Mouse (Mus musculus) gastrocnemius, adult 18-20 months (tissue): ENCODE data around the gene Ncaph. TPM values are rescaled to one million over a fixed set of nuclear protein-coding genes. Genes with fewer than 3 reads are reported as not detected.
"Not testable (repeated sequence)": the region's sequence is repeated elsewhere in the genome, so short reads cannot be mapped to it uniquely, and the experiment has no call there.

ENCODE experiments used
- DNase-seq: peaks from one replicate; pipeline ENCODE4 v3.0.0; 2021; ENCODE audit warnings: low spot score
- long read RNA-seq, 2 experiments: library from polyadenylated mRNA; stranded (forward); transcript quantifications; one replicate each; pipeline ENCODE4 v2.0.0; 2021
- total RNA-seq, 2 experiments: library from RNA; stranded (reverse); gene quantifications; 2 replicates each; pipeline ENCODE4 v1.2.3; 2021

Ncaph gene
- under 1 TPM; 0.50 to 0.66 TPM for total RNA-seq
- long read RNA-seq, experiment 1, partial matches to known transcripts = 0 of 1 reads
- long read RNA-seq, experiment 1, other reads (novel, unspliced or antisense) = 0 of 1 reads
- long read RNA-seq, experiment 2, partial matches to known transcripts = 0 of 1 reads
- long read RNA-seq, experiment 2, other reads (novel, unspliced or antisense) = 0 of 1 reads

DNA sequence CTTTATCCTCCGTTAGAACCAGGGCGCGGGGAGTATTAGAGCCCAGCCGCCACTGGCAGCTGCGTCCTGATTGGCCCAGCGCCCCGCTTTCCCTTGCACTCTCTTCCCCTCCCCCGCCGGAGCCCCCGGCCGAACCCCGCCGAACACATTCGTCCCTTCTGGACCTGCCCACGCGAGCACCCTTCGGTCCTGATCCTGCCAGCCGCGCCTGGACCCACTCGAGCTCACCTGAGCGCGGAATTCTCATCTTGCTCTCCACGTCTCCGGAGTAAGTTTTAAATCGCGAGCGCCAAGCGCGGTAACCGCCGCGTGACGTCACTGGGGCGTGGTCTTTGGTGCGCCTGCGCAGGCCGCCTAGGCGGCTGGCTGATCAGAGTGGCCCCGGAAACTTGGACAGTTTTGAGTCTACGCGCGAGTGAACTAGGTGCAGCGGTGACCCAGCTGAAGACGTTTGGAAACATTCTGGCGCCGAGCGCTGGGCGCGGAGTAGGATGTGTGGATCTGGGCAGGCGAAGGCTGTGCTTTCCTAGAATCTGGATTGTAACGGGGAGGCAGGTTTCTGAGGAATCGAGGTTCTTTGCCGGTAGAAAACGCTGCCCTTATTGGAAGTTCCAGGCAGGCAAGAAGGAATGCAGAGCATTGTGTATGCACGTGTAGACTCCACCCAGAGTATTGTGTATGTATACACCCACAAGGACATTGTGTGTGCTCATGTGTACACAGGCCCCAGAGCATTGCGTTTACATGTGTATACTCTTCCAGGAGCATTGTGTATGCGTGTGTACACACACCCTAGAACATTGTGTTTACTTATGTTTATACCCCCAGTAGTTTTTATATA, at the start of gene Ncaph:
Gene Ncaph (minus strand): TSS at position 334 of the 841 bp plus-strand sequence.
- peak; percentile 93 for DNase-seq

DNA sequence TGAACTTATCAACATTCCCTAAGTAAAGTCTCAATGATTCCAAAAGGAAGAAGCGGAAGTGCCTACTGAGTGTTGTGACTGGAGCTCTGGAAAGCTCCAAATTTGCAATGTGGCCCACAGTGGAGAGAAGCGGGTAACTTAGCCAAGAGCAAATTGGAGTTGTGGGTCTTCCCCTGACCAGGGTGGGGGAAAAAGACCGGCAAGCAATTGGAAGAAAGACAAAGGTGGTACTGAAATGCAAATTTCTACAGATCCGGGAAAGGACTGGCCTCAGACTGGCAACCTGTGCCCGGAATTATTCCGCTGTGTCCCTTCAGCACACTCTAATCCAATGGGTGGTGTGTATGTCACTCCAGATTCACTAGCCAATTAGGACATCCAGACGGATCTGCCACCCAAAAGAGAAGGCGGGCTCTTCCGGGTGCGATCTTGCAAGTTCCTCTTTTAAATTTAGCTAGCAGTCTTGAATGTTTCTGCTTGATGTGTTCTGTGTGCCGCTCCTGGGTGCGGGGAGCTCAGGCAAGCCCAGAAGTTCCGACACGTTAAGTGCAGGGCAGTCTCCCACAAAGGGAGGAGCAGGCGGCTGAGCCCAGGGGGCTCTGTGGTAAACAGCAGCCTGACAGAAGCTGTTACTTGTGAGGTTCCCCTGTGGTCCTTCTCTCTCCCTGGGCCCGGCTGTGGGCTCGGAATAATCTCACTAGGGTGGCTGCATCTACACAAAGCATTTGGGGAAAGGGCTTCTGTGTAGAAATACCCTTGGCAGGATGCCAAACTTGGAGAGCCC, 49.0 kb upstream of the Ncaph start:
- DNase-seq = peak; percentile 83

DNA sequence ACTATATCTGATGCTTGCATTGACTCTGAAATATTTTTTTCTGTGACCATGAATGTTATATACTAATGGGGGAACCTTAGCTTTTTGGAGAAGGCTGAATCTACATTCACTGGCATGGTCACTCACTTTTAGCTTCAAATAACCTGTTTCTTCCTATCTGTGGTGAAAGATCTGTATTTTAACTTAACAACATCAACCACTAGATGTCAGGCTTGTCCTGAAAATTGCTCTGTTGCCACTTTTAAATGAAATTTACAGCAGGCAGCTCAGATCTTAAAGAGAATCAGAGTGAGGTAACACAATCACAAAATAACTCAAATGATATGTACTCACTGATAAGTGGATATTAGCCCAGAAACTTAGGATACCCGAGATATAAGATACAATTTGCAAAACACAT, 32.5 kb upstream of the Ncaph start:
- DNase-seq = peak; percentile 36

DNA sequence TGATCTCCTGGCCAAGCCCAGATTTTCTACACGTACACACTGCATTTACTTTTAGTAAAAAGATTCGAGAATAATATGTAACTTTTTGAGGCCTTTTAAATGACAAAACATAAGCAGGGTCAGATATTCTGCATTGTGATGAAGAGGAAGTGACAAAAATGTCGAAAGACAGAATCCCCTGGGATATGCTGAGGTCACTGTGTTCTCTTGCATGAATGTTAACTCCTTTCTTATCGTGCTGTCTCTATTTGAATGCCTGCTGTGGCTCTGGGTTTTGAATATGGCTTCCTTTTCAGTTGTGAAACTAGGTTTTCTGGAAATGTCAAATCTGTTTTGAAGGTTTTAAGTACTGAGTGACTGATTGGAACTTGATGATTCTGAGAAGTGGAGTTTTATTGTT, 31.9 kb upstream of the Ncaph start:
- no peak for DNase-seq

DNA sequence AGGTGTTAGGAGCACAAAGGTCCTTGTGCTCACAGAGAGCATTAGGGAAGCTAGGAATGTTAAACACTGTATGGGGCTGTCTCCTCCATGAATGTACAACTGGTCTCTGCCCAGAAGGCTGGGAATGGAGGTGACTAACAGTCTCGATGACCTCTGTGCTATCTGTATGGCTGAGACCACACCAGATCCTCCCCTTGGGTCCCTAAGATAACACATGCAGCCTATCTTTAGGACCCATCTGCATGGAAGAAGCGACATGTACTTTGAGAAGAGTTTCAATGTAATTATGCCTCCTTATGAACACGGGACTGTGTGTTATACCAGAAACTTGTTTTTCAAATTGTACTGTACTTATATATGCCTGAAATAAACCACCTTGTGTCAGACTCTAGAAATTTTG, 11.9 kb upstream of the Ncaph start:
- DNase-seq = no peak

DNA sequence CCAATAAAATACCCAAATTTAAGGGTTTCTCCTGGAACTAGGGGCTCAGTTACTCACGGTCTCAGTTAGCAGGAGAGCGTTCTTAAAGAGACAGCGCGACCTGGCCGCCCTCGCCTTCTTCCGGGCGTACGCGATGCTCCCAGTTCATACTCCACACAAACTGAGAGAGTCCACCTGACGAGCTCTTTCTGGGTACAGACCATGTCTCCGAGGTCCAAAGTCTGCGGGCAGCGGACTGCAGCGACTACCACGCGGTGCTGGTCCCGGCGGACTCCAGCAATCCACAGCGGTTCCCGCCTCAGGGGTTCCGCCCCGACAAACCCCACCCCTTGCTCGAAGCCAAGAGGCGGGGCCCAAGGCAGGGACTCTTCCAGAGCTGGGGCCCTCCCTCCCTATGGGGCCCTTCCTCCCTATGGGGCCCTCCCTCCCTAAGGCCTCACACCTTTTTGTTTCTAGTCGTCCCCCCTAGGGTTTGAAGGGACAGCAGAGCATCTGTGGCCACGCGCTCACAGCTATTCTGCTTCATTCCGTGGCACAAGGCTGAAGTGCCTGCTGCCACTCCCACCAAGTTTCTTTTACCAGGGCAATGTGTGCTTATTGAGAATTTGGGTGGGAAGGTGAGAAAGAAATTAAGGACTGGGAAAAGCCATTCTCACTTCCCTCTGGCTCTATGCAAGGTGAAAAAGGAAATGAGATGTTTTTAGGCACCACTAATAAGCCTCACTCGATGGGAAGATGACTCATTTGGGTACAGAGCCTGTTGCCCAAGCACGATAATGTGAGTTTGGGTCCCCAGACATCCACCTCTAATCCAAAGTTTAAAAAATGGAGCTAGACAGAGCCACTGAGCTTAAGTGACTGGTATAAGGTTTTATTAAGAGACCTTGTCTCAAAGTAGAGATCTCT, 9.7 kb upstream of the Ncaph start, which contains the start of gene Itpripl1:
Gene Itpripl1 (minus strand): TSS at position 285 of the 906 bp plus-strand sequence.
- DNase-seq = peak; percentile 79

DNA sequence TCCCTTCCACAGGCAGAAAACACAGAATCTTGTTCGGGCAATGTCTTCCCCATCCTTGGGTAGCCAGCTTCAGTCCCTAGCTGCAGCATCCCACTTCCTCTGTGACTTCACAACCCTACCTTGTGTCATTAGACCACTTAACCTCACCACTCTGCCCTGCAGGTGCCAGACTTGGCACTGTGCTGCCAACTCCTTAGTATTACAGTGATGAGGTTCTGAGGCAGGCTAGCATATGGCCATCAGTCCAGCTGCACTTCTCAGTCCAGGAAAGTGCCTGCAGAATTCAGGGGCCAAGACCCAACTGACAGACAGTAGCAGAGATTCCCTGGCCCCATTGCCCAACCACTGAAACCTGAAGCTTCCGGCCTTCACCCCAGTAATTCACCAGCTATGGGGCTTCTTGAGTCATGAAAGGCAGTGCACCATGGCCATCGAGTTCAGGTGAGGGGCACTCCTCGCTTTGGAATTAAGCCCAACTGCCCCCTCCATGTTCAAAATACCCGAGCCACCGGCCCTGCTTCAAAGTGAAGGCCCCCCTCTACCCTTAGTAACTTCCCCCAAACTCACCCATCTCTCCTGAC, 8.9 kb upstream of the Ncaph start:
- DNase-seq = no peak

DNA sequence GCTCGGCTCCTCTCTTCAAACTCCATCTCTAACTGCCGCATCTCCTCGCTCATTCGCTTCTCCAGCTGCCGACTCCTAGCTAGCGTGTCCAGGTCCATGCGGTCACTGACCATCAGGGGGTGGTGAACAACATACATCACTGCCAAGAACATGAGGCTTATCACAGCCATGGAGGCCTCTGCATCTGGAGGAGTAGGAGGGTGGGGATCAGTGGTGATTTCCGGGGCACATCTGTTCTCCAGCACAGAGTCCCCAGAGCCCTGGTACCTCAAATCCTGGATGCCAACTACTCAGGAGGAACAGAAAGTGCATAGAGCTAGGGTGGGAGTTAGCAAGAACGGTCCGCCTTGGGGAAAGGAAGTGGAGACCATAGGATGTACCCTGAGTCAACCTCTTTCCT, 8.3 kb upstream of the Ncaph start:
- no peak for DNase-seq

DNA sequence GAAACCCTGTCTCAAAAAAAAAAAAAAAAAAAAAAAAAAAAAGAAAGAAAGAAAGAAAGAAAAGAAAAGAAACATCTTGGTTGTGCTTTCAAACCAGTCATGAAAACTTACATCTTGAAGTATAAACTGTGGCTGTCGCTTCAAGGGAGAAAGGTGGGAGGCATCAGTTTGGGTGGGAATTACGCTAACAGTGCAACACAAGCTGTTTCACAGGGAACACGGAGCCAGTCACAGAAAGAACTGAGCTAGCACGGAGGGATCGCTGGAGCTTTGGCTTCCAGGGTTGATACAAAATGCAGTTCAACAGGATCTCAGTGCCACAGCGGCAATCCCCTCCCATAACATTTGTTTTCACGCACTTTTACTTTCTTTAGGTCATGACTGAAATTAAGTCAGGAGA, 6.3 kb upstream of the Ncaph start:
- DNase-seq = no peak

DNA sequence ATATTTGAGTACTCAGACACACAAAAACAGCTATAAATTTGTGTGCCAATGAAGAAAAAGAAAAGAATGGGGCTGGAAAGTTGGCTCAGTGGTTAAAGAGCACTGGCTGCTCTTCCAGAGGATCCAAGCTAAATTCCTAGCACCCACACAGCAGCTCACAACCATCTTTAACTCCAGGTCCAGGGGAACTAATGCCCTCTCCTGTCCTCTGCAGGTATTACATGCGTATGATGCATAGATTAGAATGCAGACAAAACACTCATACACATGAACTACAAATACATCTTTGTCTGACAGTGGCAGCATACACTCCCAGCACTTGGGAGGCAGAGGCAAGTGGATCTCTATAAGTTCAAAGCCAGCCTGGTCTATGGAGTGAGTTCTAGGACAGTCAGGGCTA, 5.9 kb upstream of the Ncaph start:
- DNase-seq = no peak

DNA sequence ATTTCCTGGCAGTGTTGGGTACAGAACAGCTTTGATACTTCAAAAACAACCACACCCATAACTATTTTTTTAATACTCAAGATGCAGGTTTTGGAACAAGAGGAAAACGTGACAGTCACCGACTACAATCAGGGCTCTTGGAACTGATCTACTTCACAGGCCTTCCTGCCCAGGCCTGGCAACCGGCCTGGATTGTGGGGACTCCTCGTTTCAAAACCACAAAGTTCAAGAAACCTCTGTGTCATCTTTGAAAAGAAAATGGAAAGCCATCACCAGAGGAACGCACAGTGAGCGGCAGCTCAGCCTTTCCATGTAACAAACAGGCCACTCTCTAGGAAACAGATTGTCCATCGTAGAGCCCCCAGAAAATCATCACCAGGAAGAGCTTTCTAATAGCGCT, 5.3 kb upstream of the Ncaph start:
- DNase-seq = no peak

DNA sequence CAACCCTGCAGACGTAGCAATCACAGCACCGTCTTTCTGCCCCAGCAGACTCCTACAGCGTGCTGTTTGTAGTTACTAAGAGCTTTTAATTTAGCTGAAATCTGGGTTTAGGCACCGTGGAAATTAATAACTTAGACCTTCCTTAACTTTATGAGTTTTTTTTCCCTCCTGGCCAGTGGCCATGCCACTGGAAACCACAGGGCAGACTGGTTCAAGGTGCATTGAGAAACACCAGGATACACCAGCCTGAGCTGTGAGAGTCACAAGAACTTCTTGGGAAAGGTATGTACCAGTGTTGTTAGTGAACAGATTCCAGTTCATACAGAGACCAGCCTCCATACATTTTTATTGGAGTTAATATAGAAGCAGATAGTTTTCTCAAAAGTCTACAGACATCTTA, 4.7 kb upstream of the Ncaph start:
- DNase-seq = no peak

DNA sequence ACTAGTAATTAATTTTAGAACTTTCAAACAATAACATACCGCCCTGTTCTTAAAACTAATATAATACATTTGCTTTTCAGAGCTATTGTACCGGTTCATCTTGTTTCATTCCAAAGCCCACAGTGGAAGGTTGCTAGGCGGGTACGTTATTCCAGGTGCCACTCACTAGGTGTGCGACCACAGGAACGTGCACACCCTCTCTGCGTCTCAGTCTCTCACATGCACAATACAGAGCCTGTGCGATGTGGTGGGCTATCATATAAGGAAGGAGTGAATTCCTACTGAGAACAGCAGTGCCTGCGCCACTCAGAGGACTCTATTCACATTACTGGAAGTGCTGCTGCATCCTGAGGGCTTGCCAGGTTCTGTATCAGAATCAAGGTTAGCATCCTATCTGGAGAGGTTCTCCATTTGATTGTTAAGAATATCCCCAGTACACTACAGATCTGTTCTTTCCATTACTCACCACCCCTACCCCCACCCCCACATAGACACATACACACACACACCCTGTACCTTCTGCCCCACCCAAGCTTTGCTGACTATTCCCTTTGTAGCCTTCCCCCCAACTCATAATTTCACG, 4.2 kb upstream of the Ncaph start:
- DNase-seq = no peak

DNA sequence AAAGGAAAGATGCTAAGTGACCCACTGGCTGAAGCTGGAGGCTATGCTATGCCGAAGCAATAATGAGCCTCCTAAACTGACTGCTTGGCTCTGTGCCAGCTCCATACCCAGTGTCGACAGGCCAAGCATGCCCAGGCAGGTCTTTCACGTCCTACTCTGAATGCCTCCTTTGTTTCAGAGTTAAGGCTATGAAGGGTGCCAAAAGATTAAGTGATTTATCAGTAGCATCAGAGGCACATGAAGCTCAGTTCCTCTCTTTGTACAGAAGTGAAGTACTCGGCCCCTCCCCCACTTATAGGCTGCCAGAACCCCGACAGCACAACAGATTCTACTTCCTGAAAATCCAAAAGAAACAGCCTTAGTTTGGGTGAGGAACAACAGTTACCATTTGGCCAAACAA, 3.2 kb upstream of the Ncaph start:
- DNase-seq = peak; percentile 27

DNA sequence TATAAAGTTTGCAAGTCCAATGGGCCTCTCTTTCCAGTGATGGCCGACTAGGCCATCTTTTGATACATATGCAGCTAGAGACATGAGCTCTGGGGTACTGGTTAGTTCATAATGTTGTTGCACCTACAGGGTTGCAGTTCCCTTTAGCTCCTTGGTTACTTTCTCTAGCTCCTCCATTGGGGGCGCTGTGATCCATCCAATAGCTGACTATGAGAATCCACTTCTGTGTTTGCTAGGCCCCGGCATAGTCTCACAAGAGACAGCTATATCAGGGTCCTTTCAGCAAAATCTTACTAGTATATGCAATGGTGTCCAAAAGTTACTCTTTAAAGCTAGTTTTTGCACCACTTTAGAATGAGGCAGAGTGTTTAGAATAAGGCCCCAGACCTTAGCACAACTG, 1.5 kb upstream of the Ncaph start:
- not testable (repeated sequence) for DNase-seq

DNA sequence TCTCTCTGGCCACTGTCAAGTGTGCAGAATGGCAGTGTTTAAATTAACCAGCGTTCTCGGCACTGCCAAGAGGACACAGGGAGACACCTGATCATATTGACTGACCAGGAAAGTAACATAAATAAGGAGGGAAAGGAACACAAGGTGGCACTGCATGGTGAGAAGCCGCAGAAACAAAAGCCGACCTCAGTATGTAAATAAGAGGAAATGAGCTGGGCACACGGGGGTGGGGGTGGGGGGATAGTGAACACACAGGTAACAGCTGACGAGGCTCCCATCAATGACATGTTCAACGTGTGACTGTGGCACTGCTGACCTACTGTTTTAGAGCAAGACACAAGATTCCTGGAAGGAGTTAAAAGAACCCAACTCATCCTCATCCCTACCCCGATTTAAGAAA, 2.4 kb downstream of the Ncaph start:
- no peak for DNase-seq

DNA sequence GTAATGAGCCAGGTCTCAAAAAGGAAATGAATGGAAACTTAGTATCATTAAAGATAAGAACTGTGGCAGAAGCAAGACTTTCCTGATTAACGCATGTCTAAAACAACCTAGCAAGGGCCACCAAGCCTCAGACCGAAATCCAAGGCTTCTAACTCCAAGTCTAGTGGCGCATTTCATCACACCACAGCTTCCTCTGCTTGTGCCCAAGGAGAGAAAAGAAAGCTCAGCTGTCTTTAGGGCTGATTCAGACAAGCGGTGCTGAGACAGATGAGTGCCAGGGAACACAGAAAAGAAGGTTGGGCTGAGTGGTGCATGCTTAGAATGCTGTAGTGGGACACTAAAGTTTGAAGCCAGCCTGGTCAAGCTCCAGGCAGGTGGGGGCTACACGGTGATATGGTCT, 4.8 kb downstream of the Ncaph start:
- DNase-seq = no peak

DNA sequence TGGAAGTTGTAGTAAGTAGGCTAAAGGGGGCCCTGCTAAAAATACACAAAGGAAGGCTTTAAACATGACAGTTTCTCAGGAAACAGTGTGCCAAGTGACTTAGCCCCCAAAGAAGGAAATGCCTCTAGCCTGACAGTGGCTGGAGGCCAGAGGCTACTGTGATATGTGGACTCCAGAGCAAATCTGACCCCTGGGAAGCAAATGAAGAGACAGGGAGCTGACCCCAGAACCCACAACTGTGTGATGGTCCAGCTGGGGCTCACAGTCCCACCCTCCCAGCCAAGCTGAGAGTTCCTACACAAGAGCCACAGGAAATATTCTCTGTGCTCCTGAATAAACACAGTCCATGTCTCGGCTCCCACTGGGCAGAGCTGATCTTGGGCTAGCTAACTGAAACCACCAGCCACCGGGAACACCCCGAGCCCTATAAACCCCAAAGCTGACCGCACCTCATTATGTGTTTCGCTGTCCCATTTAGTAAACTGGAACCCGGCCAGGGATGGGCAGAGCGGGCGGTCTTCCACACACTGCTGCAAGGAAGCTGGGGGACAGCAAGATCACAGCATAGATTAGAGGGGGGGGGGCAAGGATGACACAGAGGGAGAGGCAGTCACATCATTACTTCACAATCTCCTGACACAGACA, 12.0 kb downstream of the Ncaph start:
- no peak for DNase-seq

DNA sequence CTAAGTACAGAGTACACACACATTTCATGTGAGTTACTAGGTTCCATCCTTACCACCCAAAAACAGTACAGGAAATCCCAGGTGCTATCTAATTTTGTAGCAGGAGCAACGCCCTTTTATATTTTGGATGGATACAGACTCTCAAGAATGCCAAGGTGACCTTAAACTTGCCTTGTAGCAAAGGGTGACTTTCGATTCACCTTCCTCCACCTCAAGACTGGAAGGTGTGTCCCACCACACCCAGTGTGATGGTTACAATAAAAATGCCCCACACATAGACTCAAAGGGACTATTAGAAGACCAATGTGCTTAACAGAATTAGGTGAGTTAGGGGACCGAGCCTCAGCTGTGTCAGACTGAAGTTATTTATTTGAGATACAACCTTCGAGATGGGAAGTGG, 24.8 kb downstream of the Ncaph start:
- no peak for DNase-seq

DNA sequence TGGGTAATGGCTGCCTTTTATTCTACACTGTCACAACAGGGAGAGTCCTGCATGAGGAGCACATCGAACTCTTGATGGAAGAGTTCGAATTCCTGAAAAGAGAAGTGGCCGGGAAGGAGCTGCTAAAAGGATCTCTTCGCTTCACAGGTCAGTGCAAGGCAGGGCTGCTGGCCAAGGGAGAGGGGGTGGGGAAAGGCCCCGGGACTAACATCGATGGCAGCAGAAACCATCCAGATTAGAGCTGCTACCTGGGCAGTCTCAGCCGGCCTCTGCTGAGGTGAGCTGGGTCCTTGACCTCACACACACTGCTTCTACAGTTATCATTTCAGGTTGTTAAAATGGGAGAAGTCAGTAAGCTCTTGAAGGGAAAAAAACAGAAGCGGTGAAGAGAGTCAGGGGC, 41.8 kb downstream of the Ncaph start:
- DNase-seq = no peak
